Comparison of ENCODE assay signal across 19 mouse cellular contexts in the genomic region with DNA sequence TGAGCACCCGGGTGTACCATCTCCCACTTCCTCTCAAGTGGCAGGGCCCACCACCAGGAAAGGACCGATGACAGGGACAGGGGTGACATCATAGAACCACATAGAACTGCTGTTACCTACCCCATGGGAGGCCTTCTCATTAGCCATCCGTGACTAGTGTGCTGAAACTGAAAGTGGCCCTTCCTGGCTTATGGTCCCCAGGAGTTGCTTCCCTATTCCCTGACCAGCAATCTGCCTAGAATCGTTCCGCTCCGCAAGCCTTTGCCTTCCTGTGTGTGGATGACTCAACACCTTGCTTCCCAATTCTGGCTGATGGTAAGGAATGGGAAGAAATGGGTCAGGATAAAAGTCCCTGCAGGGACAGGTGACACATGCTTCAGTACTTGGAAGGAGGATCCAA. TPM values are rescaled to one million over a fixed set of nuclear protein-coding genes. Genes with fewer than 3 reads are reported as not detected.
DNase-seq lines count a peak whose midpoint lies in the region; ATAC-seq and TF ChIP-seq lines count a peak whose summit lies in the region.
"Had no signal": no experiment of that assay in that cellular context is flagged by ENCODE, and none has a peak within 500 bp of the region (broad histone marks: within the 10 kb centered on the region; RNA-seq: fewer than 3 reads in every experiment).

No protein-coding gene starts in this region.

- H3K4me2 ChIP-seq in kidney, postnatal 0 days (ENCODE audit: low read length) = no peak overlapping the region
- H3K4me2 ChIP-seq: liver, embryonic 13.5 days; midbrain, embryonic 15.5 days had no signal

- no peak overlapping the region for H3K27ac ChIP-seq in kidney, postnatal 0 days
- H3K27ac ChIP-seq in heart, embryonic 10.5 days = no peak overlapping the region
- H3K27ac ChIP-seq: layer of hippocampus, adult 2 months; liver, embryonic 13.5 days; midbrain, embryonic 15.5 days had no signal

- H3K36me3 ChIP-seq in kidney, postnatal 0 days (ENCODE audit: insufficient read depth, low read length) = no peaks in the 10 kb centered on the region
- H3K36me3 ChIP-seq in heart, embryonic 10.5 days = no peaks in the 10 kb centered on the region
- H3K36me3 ChIP-seq: liver, embryonic 13.5 days; midbrain, embryonic 15.5 days had no signal

- no peaks in the 10 kb centered on the region for H3K4me1 ChIP-seq in kidney, postnatal 0 days (replicated peaks; ENCODE audit: insufficient read depth, low read length)
- H3K4me1 ChIP-seq in heart, embryonic 10.5 days = no peaks in the 10 kb centered on the region
- H3K4me1 ChIP-seq: midbrain, embryonic 15.5 days had no signal

- DNase-seq in kidney, postnatal 0 days (ENCODE audit: low spot score) = peak; percentile 2
- no peak for DNase-seq in kidney, postnatal 10 days
- DNase-seq in B cell, adult 2 months = peak; percentile 36 to 54
- peak; percentile 72 for DNase-seq in brain, adult 2 months (ENCODE audit: low read depth, low spot score)
- peak; percentile 22 to 42 for DNase-seq in monocyte, adult 2 months (ENCODE audit: low read depth in 1 of 2, low spot score in 2 of 2)
- no peak for DNase-seq in spleen, postnatal 4 days (ENCODE audit: low spot score in 2 of 2)
- DNase-seq in heart, embryonic 10.5 days (ENCODE audit: low spot score) = no peak
- DNase-seq: adrenal gland, adult 2 months; heart, postnatal 10 days; kidney, adult 9 months; liver, embryonic 13.5 days; retina, postnatal 1 day; spleen, adult 18-20 months; thymus, adult 18-20 months had no signal

- no peaks in the 10 kb centered on the region for H3K9me3 ChIP-seq in kidney, postnatal 0 days (replicated peaks; ENCODE audit: low read length)
- no peaks in the 10 kb centered on the region for H3K9me3 ChIP-seq in heart, embryonic 10.5 days
- H3K9me3 ChIP-seq: liver, embryonic 13.5 days; midbrain, embryonic 15.5 days had no signal

- ATAC-seq in kidney, postnatal 0 days (replicated peaks; ENCODE audit: low FRiP score, low read depth) = no peak
- ATAC-seq: hindbrain, embryonic 16.5 days; midbrain, embryonic 15.5 days had no signal

- H3K4me3 ChIP-seq in kidney, postnatal 0 days (replicated peaks; ENCODE audit: low read depth, low read length) = no peak overlapping the region
- H3K4me3 ChIP-seq in heart, embryonic 10.5 days = no peak overlapping the region
- H3K4me3 ChIP-seq: layer of hippocampus, adult 2 months; liver, embryonic 13.5 days; midbrain, embryonic 15.5 days had no signal

- 57% methylated on average over 6 of the region's 6 CpGs for WGBS in kidney, postnatal 0 days
- WGBS in heart, embryonic 10.5 days = 68% methylated on average over 6 of the region's 6 CpGs

- no peaks in the 10 kb centered on the region for H3K27me3 ChIP-seq in kidney, postnatal 0 days (ENCODE audit: insufficient read depth, low read length)
- 0 out of 2 replicates have a peak, but pooled peaks cover 13% of the 10 kb centered on the region for H3K27me3 ChIP-seq in heart, embryonic 10.5 days (ENCODE audit: insufficient read depth, poor library complexity, severe bottlenecking)
- H3K27me3 ChIP-seq: midbrain, embryonic 15.5 days had no signal

- no peak for TF ChIP-seq CTCF in kidney, postnatal 0 days (IDR thresholded peaks at IDR 0.05; ENCODE audit: low read depth)

- H3K9ac ChIP-seq in kidney, postnatal 0 days (ENCODE audit: low read depth, low read length) = no peak overlapping the region
- H3K9ac ChIP-seq: liver, embryonic 13.5 days; midbrain, embryonic 15.5 days had no signal

RNA-seq across cellular contexts. Expression of gene Arl2, which starts 15.9 kb away (rescaled TPM):
- 96.1 and 103 TPM in 2 replicates for polyA plus RNA-seq in kidney, postnatal 0 days (2015; fragmentation: Nextera tagmentation; extraction: Ambion mirVana)
- polyA plus RNA-seq in heart, embryonic 10.5 days (2016; fragmentation: Nextera tagmentation; extraction: Ambion mirVana) = 91.2 and 105 TPM in 2 replicates

RNA-seq across cellular contexts. Expression of gene Batf2, which starts 16.4 kb away (rescaled TPM):
- polyA plus RNA-seq in kidney, postnatal 0 days (2015; fragmentation: Nextera tagmentation; extraction: Ambion mirVana) = 0.38 and 0.49 TPM in 2 replicates
- polyA plus RNA-seq in heart, embryonic 10.5 days (2016; fragmentation: Nextera tagmentation; extraction: Ambion mirVana) = not detected in 2 replicates
- polyA plus RNA-seq: embryonic facial prominence, embryonic 11.5 days; hindbrain, embryonic 16.5 days; midbrain, embryonic 15.5 days; neural tube, embryonic 14.5 days had no signal

RNA-seq across cellular contexts. Expression of gene Majin, which starts 27.0 kb away (rescaled TPM):
- polyA plus RNA-seq in kidney, postnatal 0 days (2015; fragmentation: Nextera tagmentation; extraction: Ambion mirVana) = not detected in 2 replicates
- polyA plus RNA-seq in heart, embryonic 10.5 days (2016; fragmentation: Nextera tagmentation; extraction: Ambion mirVana) = not detected in 2 replicates
- polyA plus RNA-seq: embryonic facial prominence, embryonic 11.5 days; liver, embryonic 13.5 days; midbrain, embryonic 15.5 days had no signal

RNA-seq across cellular contexts. Expression of gene Snx15, which starts 29.1 kb away (rescaled TPM):
- polyA plus RNA-seq in kidney, postnatal 0 days (2015; fragmentation: Nextera tagmentation; extraction: Ambion mirVana) = 26.5 and 30.0 TPM in 2 replicates
- 22.4 and 25.8 TPM in 2 replicates for polyA plus RNA-seq in heart, embryonic 10.5 days (2016; fragmentation: Nextera tagmentation; extraction: Ambion mirVana)

RNA-seq across cellular contexts. Expression of gene Sac3d1, which starts 38.8 kb away (rescaled TPM):
- 32.0 and 35.9 TPM in 2 replicates for polyA plus RNA-seq in kidney, postnatal 0 days (2015; fragmentation: Nextera tagmentation; extraction: Ambion mirVana)
- 42.3 and 57.9 TPM in 2 replicates for polyA plus RNA-seq in heart, embryonic 10.5 days (2016; fragmentation: Nextera tagmentation; extraction: Ambion mirVana)

Comparison
In these comparisons a context has a peak if more than half of its experiments do, and no peak if none do; other contexts are left out.
1. DNase-seq: peak in kidney, postnatal 0 days (single experiment), B cell, adult 2 months (2 of 2), brain, adult 2 months (single experiment) and monocyte, adult 2 months (2 of 2); none in kidney, postnatal 10 days (single experiment), spleen, postnatal 4 days (0 of 2) and heart, embryonic 10.5 days (single experiment).